Mouse (Mus musculus) monocyte, adult 5-6 weeks (primary cell): ENCODE results near the gene Cd8b1. TPM values are rescaled to one million over a fixed set of nuclear protein-coding genes. Genes with fewer than 3 reads are reported as not detected.

ENCODE experiments used
- total RNA-seq: library from RNA; stranded (forward); fragments of 200-1000, 200-491, 200-594 nt; gene quantifications from 3 replicates; pipeline ENCODE4 v1.2.3, GENCODE M21; 2017

Gene Cd8b1
- total RNA-seq, 1 experiment from 2014 or later = 2.2 TPM

Other genes starting within 250 kb of the Cd8b1 start
- not detected in 3 replicates for gene Thnsl2, start 178.3 kb upstream of the Cd8b1 start, total RNA-seq
- not detected in 3 replicates for gene Fabp1, start 123.0 kb upstream of the Cd8b1 start, total RNA-seq
- 140 to 151 TPM (median 149 TPM) in 3 replicates for gene Krcc1, start 51.1 kb upstream of the Cd8b1 start, total RNA-seq
- gene Smyd1, start 555 bp upstream of the Cd8b1 start, total RNA-seq = not detected in 3 replicates
- 2.0 to 4.0 TPM in 2 of 3 replicates, not detected in the other for gene Cd8a, start 50.6 kb downstream of the Cd8b1 start, total RNA-seq
- gene Rmnd5a, start 117.8 kb downstream of the Cd8b1 start, total RNA-seq = 50.1 to 58.5 TPM (median 56.7 TPM) in 3 replicates
- 42.9 to 54.1 TPM (median 53.0 TPM) in 3 replicates for gene Rnf103, start 171.1 kb downstream of the Cd8b1 start, total RNA-seq
- gene Chmp3, start 221.0 kb downstream of the Cd8b1 start, total RNA-seq = 186 to 287 TPM (median 285 TPM) in 3 replicates